Mouse (Mus musculus) thymus, postnatal 4 days (tissue): ENCODE results near the gene Rnf114.

Experiments
- DNase-seq: peaks from one replicate; pipeline ENCODE4 v3.0.0; 2021

Gene Rnf114

GRCm38 (mm10) chr2:167475596-167475995 lies 16.8 kb upstream of the Rnf114 start:
- no peak for DNase-seq

GRCm38 (mm10) chr2:167476200-167476688 lies 16.2 kb upstream of the Rnf114 start:
- DNase-seq = no peak

GRCm38 (mm10) chr2:167476762-167477161 lies 15.7 kb upstream of the Rnf114 start:
- no peak for DNase-seq

- DNase-seq = no peak
Observed at GRCm38 (mm10) chr2:167478128-167478527, 14.3 kb upstream of the Rnf114 start.

- no peak for DNase-seq
Observed at GRCm38 (mm10) chr2:167479501-167479900, 12.9 kb upstream of the Rnf114 start.

- no peak for DNase-seq
Observed at GRCm38 (mm10) chr2:167482681-167483080, 9.8 kb upstream of the Rnf114 start.

GRCm38 (mm10) chr2:167483081-167483826 lies 9.2 kb upstream of the Rnf114 start:
- no peak for DNase-seq

- no peak for DNase-seq
Observed at GRCm38 (mm10) chr2:167483827-167484410, 8.5 kb upstream of the Rnf114 start.

- no peak for DNase-seq
Observed at GRCm38 (mm10) chr2:167484932-167485331, 7.5 kb upstream of the Rnf114 start.

- DNase-seq = no peak
Observed at GRCm38 (mm10) chr2:167485501-167486377, 6.7 kb upstream of the Rnf114 start.

- no peak for DNase-seq
Observed at GRCm38 (mm10) chr2:167486573-167486972, 5.9 kb upstream of the Rnf114 start.

GRCm38 (mm10) chr2:167487551-167487950 lies 4.9 kb upstream of the Rnf114 start:
- DNase-seq = no peak

- DNase-seq = no peak
Observed at GRCm38 (mm10) chr2:167487994-167488393, 4.5 kb upstream of the Rnf114 start.

- DNase-seq = no peak
Observed at GRCm38 (mm10) chr2:167490813-167491525, 1.5 kb upstream of the Rnf114 start.

- peak; percentile 95 for DNase-seq
Observed at GRCm38 (mm10) chr2:167492713-167493636, 530 bp downstream of the Rnf114 start, which contains the start of gene Spata2. TSS of gene Spata2 (minus strand) at chr2:167492887.

- no peak for DNase-seq
Observed at GRCm38 (mm10) chr2:167496437-167496836, 4.0 kb downstream of the Rnf114 start.

GRCm38 (mm10) chr2:167497272-167497671 lies 4.8 kb downstream of the Rnf114 start:
- peak; percentile 83 for DNase-seq

GRCm38 (mm10) chr2:167502554-167503252 lies 10.3 kb downstream of the Rnf114 start:
- DNase-seq = peak; percentile 39

- DNase-seq = peak; percentile 98
Observed at GRCm38 (mm10) chr2:167503253-167503895, 10.9 kb downstream of the Rnf114 start.

- peak; percentile 80 for DNase-seq
Observed at GRCm38 (mm10) chr2:167503896-167504349, 11.5 kb downstream of the Rnf114 start.
